Mouse (Mus musculus) kidney, embryonic 16.5 days (tissue): Measurements from ENCODE around the gene Msmb. TPM values are rescaled to one million over a fixed set of nuclear protein-coding genes. Genes with fewer than 3 reads are reported as not detected.

Source experiments
- ATAC-seq: fragments of 200-750 bp; cut with Nextera tagmentation; 2 replicates; pipeline ENCODE4 v1.8.0; 2017; ENCODE audit warnings: moderate TSS enrichment; ENCODE audit not compliant: low FRiP score, low TSS enrichment
- H3K27ac ChIP-seq: fragments of 300-500 bp; sonication (generic); 2 replicates; pipeline ENCODE4 v1.5.1; 2014; ENCODE audit warnings: low read length
- H3K27me3 ChIP-seq: fragments of 300-500 bp; sonication (generic); 2 replicates; pipeline ENCODE4 v1.6.1; 2014; ENCODE audit warnings: low read length, control low read depth, mixed read lengths; ENCODE audit not compliant: insufficient read depth
- H3K36me3 ChIP-seq: fragments of 300-500 bp; sonication (generic); 2 replicates; pipeline ENCODE4 v1.6.1; 2014; ENCODE audit warnings: low read length, control low read depth, mixed read lengths; ENCODE audit not compliant: insufficient read depth
- H3K4me1 ChIP-seq: fragments of 300-500 bp; sonication (generic); 2 replicates; pipeline ENCODE4 v1.6.1; 2014; ENCODE audit warnings: low read length, control low read depth, mixed read lengths; ENCODE audit not compliant: insufficient read depth
- H3K4me2 ChIP-seq: fragments of 300-500 bp; sonication (generic); replicated peaks from 2 replicates; pipeline ENCODE4 v1.6.1; 2014; ENCODE audit warnings: low read depth, low read length
- H3K4me3 ChIP-seq: fragments of 300-500 bp; sonication (generic); 2 replicates; pipeline ENCODE4 v1.5.1; 2014; ENCODE audit warnings: mild to moderate bottlenecking, low read length
- H3K9ac ChIP-seq: fragments of 300-500 bp; sonication (generic); replicated peaks from 2 replicates; pipeline ENCODE4 v1.6.1; 2014; ENCODE audit warnings: low read length
- H3K9me3 ChIP-seq: fragments of 300-500 bp; sonication (generic); 2 replicates; pipeline ENCODE4 v1.6.1; 2016; ENCODE audit warnings: low read length, control low read depth
- WGBS: fragments of 180-500 bp; shearing (Covaris S2); extraction: QIAGEN DNeasy Blood & Tissue Kit; methylation state at CpG from one replicate; pipeline ENCODE4 v1.1.7; 2014; 5-methylcytosine and 5-hydroxymethylcytosine counted together
- polyA plus RNA-seq: library from polyadenylated mRNA; unstranded; fragments of >200 nt; fragmentation: Nextera tagmentation; extraction: Ambion mirVana; gene quantifications from 2 replicates; pipeline ENCODE4 v1.2.1, GENCODE M21; 2015

Msmb gene
- polyA plus RNA-seq, 1 experiment from 2014 or later: not detected

DNA sequence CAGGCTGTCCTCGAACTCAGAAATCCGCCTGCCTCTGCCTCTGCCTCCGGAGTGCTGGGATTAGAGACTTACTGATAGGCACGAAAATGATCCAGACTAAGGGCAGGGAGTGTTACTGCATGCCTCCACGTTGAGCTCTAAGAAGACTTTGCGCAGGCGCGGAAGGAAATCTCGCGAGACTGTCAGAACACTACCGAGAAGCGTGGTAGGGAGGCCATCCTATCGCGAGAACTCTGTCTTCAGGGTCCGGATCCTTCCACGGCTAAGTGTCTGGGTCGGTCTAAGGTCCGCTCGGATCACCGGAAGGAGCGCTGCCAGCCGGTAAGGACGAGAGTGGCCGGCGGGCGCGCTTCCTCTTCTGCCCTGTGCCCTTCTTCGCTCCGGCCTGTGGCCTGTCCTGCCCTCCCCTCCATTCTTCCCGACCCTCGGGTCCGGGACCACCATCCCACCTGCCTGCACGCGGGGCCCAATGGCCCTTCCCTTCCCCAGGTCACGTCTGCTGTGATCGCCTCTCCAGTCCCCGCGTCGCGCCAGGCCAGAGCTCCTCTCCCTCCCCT is 17.9 kb downstream of the Msmb start, which contains the start of gene Ncoa4:
Ncoa4 (plus strand) TSS at position 176 of the 557 bp plus-strand sequence.
- Histone ChIP-seq H3K36me3 (no peaks in the 10 kb centered on the region), H3K9me3 (no peaks in the 10 kb centered on the region)

DNA sequence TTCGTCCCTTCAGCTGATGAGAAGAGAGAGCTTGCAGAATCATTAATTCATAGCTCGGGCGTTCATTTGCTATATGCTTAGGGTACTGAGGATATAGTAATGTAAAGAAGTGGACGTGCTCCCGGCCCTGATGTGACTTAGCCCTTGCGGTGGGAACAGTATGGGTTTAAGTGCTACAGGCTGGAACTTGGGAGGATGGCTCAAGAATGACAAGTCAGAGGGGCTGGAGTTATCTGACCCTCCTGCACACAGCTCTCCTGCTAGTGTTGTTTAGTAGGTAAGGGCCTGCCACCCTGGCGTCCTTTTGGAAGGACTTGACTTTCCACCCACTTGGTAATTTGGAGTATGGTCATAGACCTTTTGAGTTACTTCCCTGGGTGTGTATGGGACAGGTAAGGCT is 18.7 kb downstream of the Msmb start:
- WGBS: 30% methylated on average over 7 of the region's 7 CpGs
- peak overlapping the region; percentile 85 for H3K27ac ChIP-seq
- H3K9me3 ChIP-seq: no peaks in the 10 kb centered on the region
- H3K4me3 ChIP-seq: peak overlapping the region; percentile 92
- H3K4me2 ChIP-seq: peak overlapping the region; percentile 91
- peaks cover 23% of the 10 kb centered on the region for H3K4me1 ChIP-seq
- no peak for ATAC-seq
- H3K36me3 ChIP-seq: no peaks in the 10 kb centered on the region
- H3K9ac ChIP-seq: peak overlapping the region; percentile 90
- no peaks in the 10 kb centered on the region for H3K27me3 ChIP-seq

More for the DNA sequence above, 17.9 kb downstream of the Msmb start, which contains the start of gene Ncoa4:
- peak within 1 kb of the TSS; percentile 85 for H3K27ac ChIP-seq
- peaks cover 17% of the 10 kb centered on the region for H3K4me1 ChIP-seq
- peak within 1 kb of the TSS; percentile 90 for H3K9ac ChIP-seq
- under 1% methylated on average over 40 of the region's 40 CpGs for WGBS
- peak within 1 kb of the TSS; percentile 91 for H3K4me2 ChIP-seq
- peak; percentile 98 for ATAC-seq
- peak within 1 kb of the TSS; percentile 92 for H3K4me3 ChIP-seq
- H3K27me3 ChIP-seq: no peaks in the 10 kb centered on the region

DNA sequence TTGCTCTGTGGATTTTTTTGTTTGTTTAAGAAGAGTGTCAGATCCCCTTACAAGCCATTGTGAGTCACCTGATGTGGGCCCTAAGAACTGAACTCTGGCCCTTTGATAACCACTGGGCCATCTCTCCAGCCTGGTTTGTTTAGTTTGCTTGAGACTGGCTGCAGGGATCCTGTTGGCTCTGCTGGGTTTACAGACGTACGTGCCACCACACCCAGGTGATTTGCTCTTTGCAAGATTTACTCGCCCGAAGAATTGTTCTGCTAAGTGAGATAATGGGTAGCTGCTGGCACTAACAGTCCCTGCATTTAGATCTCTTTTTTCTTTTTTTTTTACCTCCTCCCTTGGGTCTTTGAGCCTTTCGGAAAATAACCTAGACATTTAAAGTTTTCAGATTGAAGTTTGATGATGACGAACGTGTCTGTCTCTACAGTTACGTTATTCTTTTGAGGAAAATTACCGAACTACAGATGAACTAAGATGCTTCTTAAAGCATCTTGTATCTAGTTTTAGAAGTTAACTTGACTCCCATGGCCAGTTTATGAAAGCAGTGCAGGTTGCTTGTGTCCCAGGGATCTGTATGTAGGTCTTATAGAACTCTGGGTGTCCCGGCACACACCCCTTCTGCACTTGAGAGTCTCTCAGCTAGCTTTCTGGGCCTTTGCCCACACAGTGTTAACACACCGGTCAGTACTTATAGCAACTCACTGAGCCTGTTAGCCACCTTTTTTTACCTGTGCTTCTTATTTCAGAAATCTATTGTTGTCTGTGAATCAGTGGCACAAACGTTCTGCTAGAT is 19.5 kb downstream of the Msmb start:
- 85% methylated on average over 12 of the region's 12 CpGs for WGBS
- peak overlapping the region; percentile 91 for H3K4me2 ChIP-seq
- H3K27me3 ChIP-seq: no peaks in the 10 kb centered on the region
- no peaks in the 10 kb centered on the region for H3K9me3 ChIP-seq
- peaks cover 28% of the 10 kb centered on the region for H3K4me1 ChIP-seq
- ATAC-seq: no peak
- peak overlapping the region; percentile 90 for H3K9ac ChIP-seq
- H3K36me3 ChIP-seq: no peaks in the 10 kb centered on the region
- no peak overlapping the region for H3K27ac ChIP-seq
- H3K4me3 ChIP-seq: peak overlapping the region; percentile 92

DNA sequence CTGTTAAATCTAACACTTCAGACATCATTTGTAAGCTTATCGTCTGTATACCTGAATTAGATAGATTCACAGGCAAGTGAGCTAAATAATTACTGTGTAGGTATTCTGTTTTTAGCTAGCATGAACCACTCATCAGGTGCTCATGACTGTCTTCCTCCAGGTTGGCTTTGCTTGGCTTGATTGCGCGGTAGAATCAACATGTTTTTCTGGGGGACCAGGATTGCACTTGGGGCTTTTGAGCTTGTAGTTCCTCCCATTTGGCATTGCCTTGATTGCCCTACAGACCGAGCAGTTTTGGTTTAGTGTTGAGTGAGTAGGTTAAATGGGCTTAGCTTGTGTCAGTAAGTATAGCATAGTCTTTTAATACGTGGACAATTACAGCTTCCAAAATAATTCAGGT is 20.4 kb downstream of the Msmb start:
- H3K9ac ChIP-seq: no peak overlapping the region
- H3K4me2 ChIP-seq: no peak overlapping the region
- no peaks in the 10 kb centered on the region for H3K9me3 ChIP-seq
- ATAC-seq: no peak
- 91% methylated on average over 5 of the region's 5 CpGs for WGBS
- no peaks in the 10 kb centered on the region for H3K27me3 ChIP-seq
- H3K4me3 ChIP-seq: no peak overlapping the region
- H3K36me3 ChIP-seq: no peaks in the 10 kb centered on the region
- H3K27ac ChIP-seq: no peak overlapping the region
- H3K4me1 ChIP-seq: peaks cover 32% of the 10 kb centered on the region

DNA sequence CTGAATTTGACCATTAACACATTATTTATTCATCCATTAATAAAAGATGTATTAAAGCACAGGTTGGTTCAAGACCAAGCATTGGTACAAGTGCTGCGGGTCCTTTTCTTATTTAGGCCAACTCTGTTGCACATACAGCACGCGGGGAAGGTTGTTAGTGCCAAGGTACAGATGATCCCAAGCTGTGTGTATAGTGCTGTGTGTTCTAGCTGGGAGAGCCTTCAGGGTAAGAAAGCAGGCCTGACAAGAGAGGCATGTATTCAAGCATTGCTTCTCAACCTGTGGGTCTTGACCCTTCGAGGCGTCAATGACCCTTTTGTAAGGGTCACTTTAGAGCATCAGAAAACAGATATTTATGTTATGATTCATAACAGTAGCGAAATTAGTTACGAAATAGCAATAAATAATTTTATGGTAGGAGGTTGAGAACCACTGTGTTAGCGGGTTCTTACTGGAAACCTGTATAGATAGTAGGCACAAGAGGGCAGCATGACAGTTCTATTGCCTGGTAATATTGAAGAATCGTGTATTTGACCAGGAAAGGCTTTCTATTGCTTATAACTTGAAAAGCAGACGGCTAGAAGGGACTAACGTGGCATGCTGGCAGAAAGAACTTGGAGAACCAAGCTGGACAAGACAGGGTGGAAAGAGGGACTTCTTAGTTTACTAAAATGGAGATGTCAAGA is 21.5 kb downstream of the Msmb start:
- Histone ChIP-seq H3K4me2 (no peak overlapping the region), H3K4me1 (peaks cover 32% of the 10 kb centered on the region), H3K27ac (no peak overlapping the region), H3K4me3 (no peak overlapping the region), H3K36me3 (no peaks in the 10 kb centered on the region), H3K9ac (no peak overlapping the region), H3K9me3 (no peaks in the 10 kb centered on the region), H3K27me3 (no peaks in the 10 kb centered on the region)
- 92% methylated on average over 11 of the region's 11 CpGs for WGBS
- no peak for ATAC-seq

DNA sequence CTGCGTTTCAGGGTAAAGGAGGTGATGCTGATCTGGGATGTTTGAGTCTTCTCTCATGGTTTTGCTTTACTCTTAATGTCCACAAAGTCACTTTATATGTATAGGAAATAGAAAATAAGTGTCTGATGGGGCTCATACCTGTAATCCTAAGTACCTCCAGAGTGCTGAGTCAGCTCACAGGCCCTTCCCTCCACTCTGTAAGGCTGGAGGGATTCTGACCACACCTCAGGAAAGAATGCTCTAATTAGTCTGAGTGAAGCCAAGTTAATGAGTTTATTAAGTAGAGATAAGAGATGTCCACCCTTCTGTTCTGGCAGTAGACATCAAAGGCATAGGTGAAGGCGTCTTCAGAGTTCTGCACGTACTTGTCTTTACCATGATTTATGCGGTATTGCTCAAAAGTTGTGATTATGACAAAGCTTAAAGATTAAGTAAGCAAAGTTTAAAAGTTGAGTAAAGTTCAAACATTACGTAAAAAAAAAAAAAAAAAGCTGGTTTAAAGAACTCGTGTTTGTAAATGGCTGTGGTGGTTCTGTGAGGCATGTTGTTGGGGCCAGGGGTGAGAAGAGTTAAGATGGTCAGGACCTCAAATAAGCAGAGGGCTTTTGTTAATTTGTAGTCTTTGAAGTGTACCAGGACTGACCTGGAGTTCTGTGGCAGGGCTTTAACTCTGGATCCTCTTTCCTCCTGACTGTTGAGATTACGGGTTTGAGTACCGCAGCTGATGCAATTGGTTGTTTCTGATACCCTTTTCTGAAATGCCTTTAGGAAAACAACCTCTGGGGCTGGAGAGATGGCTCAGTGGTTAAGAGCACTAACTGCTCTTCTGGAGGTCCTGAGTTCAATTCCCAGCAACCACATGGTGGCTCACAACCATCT is 22.6 kb downstream of the Msmb start:
- peaks cover 32% of the 10 kb centered on the region for H3K4me1 ChIP-seq
- peak overlapping the region; percentile 93 for H3K4me2 ChIP-seq
- no peak for ATAC-seq
- H3K27me3 ChIP-seq: no peaks in the 10 kb centered on the region
- WGBS: 80% methylated on average over 8 of the region's 8 CpGs
- peak overlapping the region; percentile 16; the same call in 1 of the 2 replicates for H3K27ac ChIP-seq
- H3K36me3 ChIP-seq: no peaks in the 10 kb centered on the region
- no peak overlapping the region for H3K4me3 ChIP-seq
- no peak overlapping the region; the same call in 1 of the 2 replicates for H3K9ac ChIP-seq
- no peaks in the 10 kb centered on the region for H3K9me3 ChIP-seq

DNA sequence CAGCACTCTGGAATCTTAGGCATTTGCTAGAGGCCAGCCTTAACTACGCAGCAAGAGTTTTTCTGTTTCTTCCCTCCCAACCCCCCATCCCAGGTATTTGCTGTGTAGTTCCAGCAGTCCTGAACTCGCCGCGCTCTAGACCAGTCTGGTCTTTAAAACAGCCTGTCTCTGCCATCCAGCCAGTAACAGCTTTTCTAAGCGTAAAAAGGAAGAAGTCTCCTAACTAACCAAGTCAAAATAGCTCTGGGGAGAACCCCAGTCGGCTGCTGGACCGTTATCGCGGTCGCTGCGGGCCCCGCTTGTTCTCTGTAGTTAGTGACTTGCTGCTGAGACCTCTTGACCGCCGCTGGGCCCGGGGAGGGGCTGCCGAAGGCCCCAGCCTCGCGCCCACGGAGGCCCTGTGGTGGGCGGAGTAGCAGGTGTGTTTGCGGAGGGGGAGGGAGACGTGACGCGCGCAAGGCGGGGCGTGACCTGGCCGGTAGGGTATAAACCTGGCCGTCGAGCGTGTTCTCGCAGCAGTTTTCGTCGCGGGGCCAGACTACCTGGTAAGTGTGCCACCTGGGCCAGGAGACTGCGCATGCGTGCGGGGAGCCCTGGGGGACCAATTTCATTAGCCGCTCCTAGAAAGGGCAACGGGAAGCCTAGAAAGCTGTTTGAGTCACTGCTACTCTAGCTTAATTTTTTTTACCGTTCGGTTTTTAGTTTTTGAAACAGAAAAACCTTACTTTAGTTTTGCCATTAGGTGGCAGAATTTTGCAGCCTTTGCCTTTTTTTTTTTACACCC is 23.6 kb downstream of the Msmb start:
- under 1% methylated on average over 42 of the region's 42 CpGs for WGBS
- ATAC-seq: peak; percentile 89
- Histone ChIP-seq H3K36me3 (no peaks in the 10 kb centered on the region), H3K4me2 (peak overlapping the region; percentile 93), H3K4me1 (peaks cover 32% of the 10 kb centered on the region), H3K9me3 (no peaks in the 10 kb centered on the region), H3K27me3 (no peaks in the 10 kb centered on the region), H3K9ac (peak overlapping the region; percentile 68), H3K4me3 (peak overlapping the region; percentile 59), H3K27ac (peak overlapping the region; percentile 92)

DNA sequence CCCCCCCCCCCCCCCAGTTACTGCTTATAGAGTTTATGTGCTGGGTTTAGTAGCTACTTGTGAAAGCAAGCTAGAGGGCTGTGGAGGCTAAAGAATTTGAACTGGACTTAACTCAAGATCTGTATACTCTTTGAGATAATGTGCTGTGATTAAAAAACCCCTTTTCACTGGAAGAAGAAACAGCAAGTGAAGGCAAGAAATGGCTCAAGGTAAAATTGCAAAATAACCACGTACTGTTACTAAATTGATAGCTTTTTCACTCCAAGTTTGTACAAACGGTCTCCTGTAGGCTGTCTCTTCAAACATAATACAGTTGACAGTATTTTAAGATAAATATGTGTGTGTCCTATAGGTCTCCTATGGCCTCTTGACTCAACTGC is 24.2 kb downstream of the Msmb start:
- WGBS: 70% methylated on average over 2 of the region's 2 CpGs
- ATAC-seq: no peak
- Histone ChIP-seq H3K9ac (no peak overlapping the region), H3K27ac (no peak overlapping the region; the same call in 1 of the 2 replicates), H3K4me2 (peak overlapping the region; percentile 93), H3K4me3 (peak overlapping the region; percentile 59), H3K4me1 (peaks cover 32% of the 10 kb centered on the region), H3K9me3 (no peaks in the 10 kb centered on the region), H3K27me3 (no peaks in the 10 kb centered on the region), H3K36me3 (peaks cover 2% of the 10 kb centered on the region; the same call in 1 of the 2 replicates)
